Mouse (Mus musculus) adrenal gland, postnatal 36 days (tissue): ENCODE measurements around the gene Kbtbd8. TPM values are rescaled to one million over a fixed set of nuclear protein-coding genes. Genes with fewer than 3 reads are reported as not detected.

Experiments
- DNase-seq, 2 experiments: peaks; one replicate each; pipeline ENCODE4 v3.0.0; 2021; ENCODE audit warnings: mixed read lengths in 1 of 2
- total RNA-seq, 2 experiments: library from RNA; stranded (reverse); gene quantifications; 2 replicates each; pipeline ENCODE4 v1.2.3; 2021

The Kbtbd8 gene
- total RNA-seq, 2 experiments from 2014 or later = 3.8 to 4.2 TPM

GRCm38 (mm10) chr6:95174311-95175143 is 57.5 kb downstream of the Kbtbd8 start:
- no peak for DNase-seq

Other genes with a start within 250 kb of the Kbtbd8 start
- gene Gm10234, start 204.9 kb downstream of the Kbtbd8 start, total RNA-seq = not detected